Mouse (Mus musculus) kidney, postnatal 4 days (tissue): ENCODE measurements at regions not wholly inside any gene's neighbourhood (a gene's known extent, or its start where the extent isn't known, plus 50 kb on each side); places are given as distances from the start of the nearest gene placed in this dataset.

Source experiments
- DNase-seq, 2 experiments: peaks; one replicate each; pipeline ENCODE4 v3.0.0; 2021; ENCODE audit warnings: mixed read lengths in 2 of 2

DNA sequence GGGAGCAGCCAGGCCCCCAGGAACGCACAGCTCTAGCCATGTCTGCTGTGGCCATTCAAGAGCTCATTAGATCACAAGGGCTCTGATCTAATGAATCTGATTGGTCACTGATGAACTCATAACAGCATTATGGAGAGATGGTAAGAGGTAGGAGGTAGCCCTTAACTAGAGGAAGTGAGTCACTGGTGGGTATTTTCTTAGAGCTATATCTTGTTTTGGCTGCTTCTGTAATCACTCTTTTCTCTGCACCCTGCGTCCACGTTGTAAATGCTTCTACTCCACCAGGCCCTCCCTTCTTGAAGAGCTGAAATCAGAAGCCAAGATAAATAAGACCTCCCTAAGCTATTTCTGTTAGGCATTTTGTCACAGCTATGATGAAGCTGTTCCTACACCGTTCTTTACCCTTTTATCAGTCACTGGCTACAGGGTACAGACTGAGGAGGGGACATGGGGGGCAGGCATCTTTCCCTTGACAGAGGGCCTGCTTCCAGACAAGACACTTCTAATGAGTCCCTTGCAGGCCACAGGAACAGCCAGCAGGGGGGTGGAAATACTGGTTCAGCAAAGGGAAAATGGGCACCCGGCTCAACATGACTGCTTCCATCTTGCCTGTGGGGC is 412.1 kb downstream of the Pdcd6ip start:
- peak; percentile 10 to 11 for DNase-seq

DNA sequence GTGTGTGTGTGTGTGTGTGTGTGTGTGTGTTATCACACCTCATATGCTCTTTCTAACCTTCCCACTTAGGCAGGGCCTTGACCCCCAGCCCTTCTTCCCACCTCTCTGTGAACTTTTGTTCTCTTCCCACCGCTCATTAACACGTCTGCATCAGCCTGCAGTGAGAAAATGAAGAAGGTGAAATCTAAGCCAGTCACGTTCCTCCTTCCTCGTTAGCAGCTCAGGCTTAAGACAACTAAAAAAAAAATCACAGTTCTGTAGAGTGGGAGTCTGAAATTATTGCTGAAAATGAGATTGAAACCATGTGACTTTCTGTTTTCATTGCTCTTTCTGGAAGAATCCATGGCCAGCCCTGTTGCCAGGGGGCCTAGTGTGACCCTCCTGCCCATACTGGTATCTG is 420.7 kb downstream of the Pdcd6ip start:
- DNase-seq, result no peak

DNA sequence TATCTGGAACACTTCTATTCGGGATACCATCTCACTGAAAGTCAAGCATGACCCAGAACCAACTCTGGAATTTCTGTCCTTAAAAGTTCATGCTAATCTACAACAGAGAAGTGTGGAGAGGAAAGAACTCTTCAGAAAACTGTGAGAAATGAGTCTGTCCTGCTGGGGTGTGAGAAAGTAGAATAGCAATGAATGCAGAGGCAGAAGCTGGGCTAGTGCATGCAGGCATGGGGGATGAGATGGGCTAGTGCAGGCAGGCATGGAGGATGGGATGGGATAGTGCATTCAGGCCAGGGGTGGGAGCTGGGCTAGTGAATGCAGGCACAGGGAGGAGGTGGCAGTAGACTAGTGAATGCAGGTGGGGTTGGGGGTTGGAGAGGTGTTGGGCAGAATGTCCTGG is 424.8 kb downstream of the Pdcd6ip start:
- no peak for DNase-seq

DNA sequence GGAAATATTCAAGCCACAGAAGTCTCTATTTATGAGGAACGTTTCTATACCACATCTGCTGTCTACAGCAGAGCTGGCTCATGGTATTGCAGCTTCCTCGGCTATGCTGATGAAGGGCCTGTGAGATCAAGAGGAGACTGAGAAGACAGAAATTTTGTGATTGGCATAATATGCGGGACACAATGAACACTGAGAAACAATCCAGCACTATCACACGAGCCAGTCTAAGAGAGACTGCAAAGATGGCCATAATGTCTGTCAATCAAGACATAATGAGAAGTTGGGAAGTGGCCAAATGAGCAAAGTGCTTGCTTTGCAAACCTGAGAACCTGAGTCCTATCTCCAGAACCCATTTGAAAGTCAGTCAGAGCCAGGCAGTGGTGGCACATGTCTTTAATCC is 437.5 kb downstream of the Pdcd6ip start:
- DNase-seq, result no peak

DNA sequence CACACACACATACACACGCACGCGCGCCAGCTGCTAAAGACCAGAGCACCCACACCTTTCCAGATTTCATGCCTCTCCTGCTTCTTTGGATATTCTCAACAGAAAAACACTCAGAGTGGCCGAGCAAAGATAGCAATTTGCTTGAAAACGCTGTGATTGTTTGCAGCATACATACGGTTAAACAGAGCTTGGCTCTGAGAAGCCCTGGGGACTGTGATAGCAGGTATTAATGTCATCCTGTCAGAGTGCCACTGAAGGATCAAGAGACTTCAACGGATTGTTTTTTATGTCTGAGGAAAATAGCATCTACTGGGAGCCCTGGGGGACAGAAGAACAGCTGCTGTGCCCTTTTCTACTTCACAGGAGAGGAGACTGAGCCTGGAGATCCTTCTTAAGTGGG is 440.4 kb downstream of the Pdcd6ip start:
- DNase-seq, result no peak

DNA sequence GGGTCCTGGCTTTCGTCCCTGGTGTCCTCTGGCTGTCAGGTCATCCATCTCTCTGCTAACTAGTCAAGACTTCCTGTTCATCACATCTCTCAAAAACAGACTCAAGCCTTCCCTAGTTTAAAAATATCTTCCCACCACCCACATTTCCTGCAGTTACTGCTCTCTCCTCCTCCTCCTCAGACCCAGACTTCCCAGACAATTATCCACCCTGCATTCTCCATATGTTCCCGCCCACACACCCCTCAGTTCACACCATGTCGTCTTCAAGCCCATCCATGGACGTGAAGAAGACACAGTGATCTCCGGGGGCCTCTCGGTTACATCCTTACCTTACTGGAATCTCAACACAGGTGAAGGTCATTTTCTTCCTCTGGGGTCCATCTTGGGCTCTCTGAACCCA is 444.4 kb downstream of the Pdcd6ip start:
- DNase-seq, result no peak

DNA sequence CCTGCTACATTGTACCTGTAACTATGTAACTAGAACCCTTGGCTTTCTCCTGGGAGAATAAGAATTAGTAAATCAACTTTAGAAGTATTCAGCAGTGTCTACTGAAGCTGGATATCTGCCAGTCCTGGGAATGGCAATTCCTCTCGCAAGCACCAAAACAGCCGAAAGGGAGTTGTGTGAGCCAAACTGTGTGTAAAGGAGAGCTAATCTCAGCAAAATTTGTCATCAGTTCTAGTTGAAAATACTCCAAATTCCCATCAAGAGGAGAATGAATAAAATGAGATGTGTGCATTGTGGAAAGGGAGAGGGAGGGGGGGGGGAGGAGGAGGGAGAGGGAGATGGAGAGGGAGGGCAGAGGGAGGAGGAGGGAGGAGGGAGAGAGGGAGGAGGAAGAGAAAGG is 447.8 kb downstream of the Pdcd6ip start:
- DNase-seq, result no peak

DNA sequence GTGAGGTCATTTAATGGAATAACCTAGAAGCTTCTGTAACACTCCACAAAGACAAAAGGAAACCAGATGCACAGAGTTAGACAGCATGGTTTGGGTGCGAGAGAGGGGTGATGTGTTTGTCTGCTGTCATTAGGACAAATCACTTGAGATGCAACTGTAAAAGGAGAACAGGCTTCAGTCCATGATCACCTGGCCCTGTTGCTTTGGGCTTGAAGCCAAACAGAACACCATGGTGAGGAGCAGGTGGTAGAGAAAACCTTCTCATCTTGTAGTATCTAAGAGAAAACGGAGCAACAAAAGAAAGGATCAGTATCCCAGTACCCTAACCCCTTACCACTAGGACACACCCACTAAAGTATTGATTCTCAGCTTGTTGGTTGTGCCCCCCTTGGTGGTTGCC is 449.5 kb downstream of the Pdcd6ip start:
- no peak for DNase-seq

DNA sequence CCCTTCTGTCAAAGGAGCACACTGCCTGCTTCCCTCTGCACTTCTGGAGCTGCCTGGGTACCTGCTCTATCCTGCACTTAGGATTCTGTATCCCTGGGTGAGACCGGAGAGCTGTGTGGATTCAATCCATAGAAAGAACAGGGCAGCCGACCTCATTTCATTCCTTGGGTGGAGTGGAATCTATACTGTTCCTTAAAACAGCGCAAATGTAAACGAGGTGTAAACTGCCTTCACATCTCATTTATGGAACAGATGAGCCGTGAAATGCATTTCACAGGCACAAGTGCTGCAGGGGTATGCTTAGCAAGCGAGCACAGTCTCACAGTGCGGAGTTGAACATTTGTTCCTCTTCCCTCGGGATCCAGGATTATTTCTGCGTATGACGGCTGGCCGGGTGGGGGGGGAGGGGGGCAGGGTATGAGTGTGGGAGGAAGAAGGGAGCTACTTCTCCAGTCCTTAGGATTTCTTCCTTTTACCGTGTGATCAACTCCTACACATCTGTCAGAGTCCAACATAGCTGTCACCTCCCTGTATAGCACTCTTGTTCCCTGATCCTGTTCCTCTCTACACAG is 459.3 kb downstream of the Pdcd6ip start:
- DNase-seq, result no peak

DNA sequence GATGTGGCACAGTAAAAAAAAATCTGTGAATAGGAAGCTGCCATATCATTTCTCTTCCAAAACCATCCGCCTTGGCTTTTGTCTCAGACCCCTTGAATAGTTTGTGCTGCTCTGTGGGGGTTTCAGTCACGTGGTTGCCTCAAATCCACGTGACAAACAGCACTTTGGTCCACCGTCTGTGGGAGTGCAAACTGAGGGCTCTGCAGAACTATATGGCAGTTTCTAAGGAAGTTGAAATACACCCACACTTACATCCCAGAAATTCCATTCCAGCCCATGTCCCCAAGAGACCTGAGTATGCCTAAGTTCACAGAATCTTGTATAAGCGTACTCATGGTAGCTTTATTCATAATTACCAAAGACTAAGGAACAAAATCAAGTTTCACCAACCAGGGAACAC is 460.1 kb downstream of the Pdcd6ip start:
- DNase-seq, result peak in 1 of 2 experiments; percentile 12

DNA sequence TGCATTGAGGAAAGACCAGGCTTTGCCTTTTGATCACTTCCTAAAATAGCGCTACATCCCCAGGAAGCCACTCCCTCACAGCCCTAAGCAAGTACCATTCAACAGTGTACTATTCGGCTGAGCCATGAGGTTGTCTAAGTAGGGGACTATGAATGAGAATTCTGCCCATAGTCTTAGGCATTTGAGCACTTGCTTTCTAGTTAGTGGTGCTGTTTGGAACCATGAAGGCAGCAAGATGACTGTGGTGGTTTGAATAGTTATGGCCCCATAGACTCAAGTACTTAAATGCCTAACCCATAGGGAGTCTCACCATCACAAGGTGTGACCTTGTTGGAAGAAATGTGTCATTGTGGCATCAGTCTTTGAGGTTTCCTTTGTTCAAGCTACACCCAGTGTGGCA is 464.2 kb downstream of the Pdcd6ip start:
- DNase-seq, result no peak

DNA sequence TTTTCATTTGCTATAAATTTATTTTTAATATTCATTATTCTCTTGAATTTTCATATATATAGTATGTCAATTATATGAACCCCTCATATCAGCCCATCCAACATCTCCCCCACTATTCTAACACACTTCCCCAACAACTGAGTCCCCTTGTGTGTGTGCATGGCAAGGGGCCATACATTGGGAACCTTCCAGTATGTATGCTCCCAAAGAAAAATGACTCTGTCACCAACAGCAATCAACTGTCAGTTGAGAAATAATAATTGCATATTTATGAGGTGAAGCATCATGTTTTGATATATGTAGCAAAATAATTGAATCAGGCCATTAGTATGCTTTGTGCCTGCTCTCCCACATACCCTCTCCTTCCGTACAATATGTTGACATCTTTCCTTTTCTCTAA is 474.7 kb downstream of the Pdcd6ip start:
- no peak for DNase-seq

DNA sequence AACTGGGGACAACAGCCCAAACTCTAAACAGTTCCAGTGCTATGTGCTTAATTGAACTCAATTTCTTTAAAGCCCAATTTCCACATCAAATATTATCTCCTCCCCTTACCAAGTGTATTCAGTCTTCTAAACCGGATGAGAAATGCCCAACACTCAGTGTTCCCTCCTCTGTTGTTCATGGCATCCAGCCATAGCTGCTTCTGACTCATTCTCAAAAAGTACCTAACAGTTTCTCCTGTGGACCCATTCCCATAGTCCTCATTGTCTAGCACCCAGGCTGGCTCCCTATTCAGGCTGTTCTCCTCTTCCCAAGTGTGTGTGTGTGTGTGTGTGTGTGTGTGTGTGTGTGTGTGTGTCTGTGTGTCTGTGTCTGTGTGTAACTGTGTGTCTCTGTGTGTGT is 478.7 kb downstream of the Pdcd6ip start:
- DNase-seq, result no peak

DNA sequence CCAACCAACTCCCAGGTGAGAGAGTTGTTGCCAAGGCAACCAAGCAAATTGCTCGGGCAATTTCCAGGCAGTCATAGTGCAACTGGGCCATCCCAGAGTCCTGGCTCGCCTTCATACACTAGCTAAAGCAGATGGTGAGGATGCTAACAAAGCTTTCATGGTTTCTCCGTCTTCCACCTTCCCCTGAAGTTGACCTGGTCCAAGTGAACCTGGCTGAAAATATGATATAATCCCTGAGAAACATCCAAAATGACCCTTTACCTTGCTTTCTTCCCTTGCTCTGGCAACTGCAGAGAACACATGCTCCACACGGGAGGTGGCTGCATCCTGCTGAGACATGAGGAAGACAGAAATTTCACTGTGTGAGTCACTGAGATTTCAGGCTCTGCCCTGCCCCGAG is 494.1 kb downstream of the Pdcd6ip start:
- DNase-seq, result no peak

DNA sequence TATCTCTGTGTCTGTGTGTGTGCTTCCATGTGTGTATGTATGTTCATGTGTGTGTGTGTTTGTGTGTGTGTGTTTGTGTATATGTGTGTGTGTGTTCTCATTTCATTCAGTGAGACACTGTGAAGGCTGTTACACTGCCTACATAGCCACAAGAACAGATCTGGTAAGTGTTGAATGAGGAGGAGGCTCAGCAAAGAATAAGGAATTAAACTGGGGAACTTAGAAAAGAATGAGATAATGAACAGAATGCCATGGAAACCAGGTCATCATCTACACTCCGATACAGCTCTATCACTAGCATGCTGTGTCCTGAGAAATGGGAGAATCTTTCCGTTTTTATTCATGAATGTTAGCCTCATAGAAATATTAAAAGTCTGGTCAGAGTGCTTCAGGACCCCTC is 495.7 kb downstream of the Pdcd6ip start:
- no peak for DNase-seq

DNA sequence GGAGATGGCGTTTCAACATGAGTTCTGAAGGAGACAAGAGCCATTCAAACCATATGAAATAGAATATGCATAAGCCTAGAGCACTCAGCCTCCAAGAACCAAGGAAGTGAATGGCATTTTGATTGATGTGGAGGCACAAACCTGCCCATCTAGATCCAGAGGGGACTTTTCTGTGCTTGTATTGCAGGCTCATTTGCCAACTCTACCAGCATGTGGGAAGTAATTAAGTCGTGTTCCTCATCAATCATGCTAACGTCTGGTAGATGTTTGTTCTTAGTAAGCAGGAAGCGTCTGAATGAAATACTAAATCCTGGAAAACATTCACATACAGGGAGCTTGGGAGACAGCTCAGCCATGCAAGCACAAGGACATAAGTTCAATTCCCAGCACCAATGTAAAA is 499.9 kb downstream of the Pdcd6ip start:
- DNase-seq, result no peak

DNA sequence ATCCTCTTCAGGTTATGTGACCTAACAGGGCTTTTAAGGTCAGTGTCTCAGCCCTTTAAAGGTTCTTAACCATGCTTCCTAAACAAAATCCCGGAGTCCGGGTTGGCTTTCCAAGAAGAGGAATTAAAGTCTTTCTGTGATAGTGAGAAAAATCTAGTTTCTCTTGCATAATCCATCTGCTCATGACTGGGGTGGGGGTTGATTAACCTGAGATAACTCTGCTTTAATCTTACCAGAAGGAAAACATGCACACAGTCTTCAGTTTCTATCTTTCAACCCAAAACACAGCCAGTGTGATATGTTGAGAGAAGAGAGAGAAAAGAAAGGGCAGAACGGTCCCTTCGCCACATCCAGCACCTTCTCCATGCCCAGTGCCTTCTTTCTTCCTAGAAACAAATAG is 508.8 kb downstream of the Pdcd6ip start:
- DNase-seq, result no peak

DNA sequence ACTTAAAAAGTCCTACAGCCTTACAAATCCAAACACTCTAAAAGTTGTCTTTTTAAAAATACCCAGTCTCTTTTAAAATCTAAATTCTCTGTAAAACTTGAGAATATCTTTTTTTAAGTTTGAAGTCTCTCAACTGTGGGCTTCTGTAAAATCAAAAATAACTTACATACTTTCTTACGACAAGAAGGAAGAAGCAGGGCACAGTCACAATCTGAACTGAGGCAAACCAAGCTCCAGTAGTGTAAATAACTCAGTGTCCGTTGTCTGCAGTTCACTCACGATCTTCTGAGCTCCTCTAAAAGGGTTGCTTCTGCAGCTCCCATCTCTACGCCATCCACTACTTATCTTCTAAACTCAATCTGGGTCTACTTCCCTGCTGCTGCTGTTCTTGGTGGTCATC is 512.5 kb downstream of the Pdcd6ip start:
- DNase-seq, result no peak

DNA sequence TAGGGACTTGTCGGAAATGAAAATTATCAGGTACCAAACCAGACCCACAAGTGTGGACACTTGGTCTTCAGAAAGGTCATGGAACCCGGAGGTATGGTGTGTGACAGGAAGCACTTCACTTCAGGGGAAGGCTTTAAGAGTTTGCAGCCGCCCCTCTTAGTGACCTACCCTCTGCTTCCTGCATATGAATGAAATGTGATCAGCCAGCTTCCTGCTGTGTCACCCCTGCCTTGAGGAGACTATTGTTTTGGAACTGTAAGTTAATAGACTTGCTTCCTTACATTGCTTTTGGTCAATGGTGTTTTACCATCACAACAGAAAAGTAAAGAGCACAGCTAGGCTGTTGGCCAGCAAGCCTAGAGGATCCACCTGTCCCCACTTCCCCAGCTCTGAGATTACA is 515.3 kb downstream of the Pdcd6ip start:
- DNase-seq, result no peak

DNA sequence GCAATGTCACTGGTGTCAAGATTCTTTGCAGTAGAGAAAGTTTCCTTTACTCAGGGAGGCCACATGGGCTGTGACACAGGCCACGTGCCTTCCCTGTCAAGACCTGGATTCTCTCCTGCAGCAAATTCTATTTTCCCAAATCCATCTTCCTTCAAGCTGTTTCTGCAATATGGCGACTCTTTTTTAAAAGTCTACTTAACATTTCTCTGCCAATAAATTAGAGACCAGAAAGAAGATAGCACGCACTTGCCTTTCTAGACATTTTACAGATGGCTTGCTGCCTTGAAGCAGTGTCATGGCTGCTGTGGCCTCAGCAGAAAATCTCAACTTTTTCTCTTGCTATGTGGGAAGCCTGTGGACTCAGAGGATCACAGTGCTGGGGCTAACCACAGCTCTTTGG is 516.9 kb downstream of the Pdcd6ip start:
- DNase-seq, result no peak

DNA sequence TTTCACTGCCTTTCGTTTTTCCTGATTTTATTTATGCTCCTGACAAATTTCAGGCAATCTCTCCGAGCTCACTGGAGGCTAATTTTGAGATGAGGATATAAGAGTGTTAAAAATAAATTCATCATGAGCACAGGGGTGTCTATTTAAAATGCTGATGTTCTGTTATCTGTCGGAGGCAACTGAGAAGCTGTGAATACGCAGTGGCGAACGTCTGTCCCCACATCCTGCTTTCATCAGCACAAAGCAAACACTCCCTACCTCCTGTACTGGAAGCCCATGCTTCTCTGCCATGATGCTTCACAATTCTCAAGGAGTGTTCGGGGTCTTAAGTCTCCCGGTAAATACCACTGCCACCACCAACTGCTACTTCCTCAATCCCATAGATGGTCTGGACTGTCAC is 526.9 kb downstream of the Pdcd6ip start:
- DNase-seq, result no peak

DNA sequence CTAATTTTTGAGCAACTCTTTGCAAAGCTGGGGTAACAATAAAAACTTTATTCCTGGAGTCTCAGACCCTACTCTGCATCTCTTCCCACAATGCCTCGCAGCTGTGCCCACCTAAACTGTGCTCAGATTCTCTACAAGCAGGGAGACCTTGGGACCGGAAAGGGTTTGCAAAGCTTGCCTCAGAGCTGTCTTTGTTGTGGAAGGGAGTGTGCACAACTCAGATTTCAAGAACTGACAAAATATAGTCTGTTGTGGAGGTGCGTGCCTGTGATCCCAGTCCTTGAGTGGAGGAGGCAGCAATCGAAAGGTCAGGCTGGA is 530.2 kb downstream of the Pdcd6ip start:
- no peak for DNase-seq

DNA sequence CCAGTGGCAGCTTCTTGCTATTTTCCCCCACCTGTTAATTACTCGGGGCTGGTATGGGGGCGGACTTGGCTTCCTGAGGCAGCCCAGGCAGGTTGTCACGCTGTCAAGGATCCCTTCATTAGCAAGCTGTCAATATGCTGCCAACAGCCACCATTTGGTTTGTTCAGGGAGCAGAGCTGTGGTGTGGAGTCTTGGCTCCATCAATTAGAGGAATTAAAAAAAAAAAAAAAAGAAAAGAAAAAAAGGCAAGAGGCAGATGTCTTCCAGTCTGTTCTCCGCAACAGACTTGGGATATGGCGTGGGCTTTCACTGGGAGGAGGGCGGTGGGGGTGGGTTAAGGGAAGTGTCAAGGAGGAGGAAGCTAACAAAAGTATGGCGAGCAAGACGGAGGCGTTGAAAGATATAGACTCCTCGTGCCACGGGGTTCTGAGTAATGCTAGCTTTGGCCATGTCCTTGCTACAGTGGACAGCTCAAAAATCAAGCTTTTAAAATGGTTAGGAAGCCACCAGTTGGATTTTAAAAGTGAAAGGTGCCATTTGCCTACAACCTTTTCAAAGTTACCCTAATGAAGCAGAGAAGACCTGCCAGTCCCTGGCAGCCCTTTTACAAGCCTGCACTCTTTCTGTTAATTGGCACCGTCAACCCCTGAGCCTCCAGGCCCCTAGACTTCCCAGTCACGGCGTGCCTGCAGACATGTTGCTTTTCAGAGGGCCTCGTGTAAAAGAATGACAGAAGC is 530.7 kb downstream of the Pdcd6ip start:
- DNase-seq, result no peak

DNA sequence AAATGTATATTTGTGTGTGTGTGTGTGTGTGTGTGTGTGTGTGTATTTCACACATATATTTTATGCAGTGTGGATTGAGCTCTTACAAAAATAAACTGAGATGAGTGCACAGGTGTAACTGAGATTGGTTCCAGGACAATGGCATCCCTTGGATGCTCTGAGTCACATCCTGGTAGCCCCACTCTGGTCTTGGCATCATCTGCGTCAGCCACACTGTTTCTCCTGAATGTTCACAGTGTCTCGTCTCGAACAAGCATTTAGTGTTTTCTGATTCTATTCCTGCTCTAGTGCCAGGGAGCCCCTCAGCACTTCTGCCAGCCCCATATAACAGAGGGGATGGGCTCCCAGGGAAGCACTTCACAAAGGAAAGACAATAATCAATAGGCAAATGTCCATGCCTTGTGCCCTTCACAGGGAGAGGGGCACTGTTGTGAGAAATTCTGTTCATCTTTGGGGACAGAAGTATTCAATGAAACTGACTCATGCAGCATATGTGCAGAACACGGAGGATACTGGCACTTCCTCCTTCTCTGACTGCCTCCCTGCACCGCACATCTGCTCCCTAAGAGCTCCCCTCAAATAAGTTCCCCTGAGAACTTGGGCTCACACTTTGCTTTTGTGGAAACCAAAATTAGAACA is 536.2 kb downstream of the Pdcd6ip start:
- no peak for DNase-seq
